Mouse (Mus musculus): ENCODE measurements around the gene Nat14. TPM values are rescaled to one million over a fixed set of nuclear protein-coding genes. Genes with fewer than 3 reads are reported as not detected.

Nat14 gene
- polyA plus RNA-seq, 1 experiment, result 2.8 TPM

GRCm38 (mm10) chr7:4971068-4971467, 49.2 kb downstream of the Nat14 start, which contains the start of gene Sbk3:
Gene Sbk3 (minus strand): TSS chr7:4971168.
- Histone ChIP-seq H3K4me1 (ENCODE audit: control insufficient read depth, insufficient read depth, low read length) (no peaks in the 10 kb centered on the region), H3K27ac (ENCODE audit: control insufficient read depth, insufficient read depth, low read depth, low read length, poor library complexity) (no peak within 1 kb of the TSS), H3K4me3 (replicated peaks; ENCODE audit: control insufficient read depth, low read depth, low read length) (no peak within 1 kb of the TSS)
- TF ChIP-seq CTCF (IDR thresholded peaks at IDR 0.05; ENCODE audit: control insufficient read depth, insufficient read depth, low read length), result no peak
- TF ChIP-seq POLR2A (IDR thresholded peaks at IDR 0.05; ENCODE audit: borderline replicate concordance, control insufficient read depth, low read depth, low read length), result no peak
- 29% methylated on average over 6 of the region's 6 CpGs for WGBS

- TF ChIP-seq CTCF (IDR thresholded peaks at IDR 0.05; ENCODE audit: control insufficient read depth, insufficient read depth, low read length) (no peak), POLR2A (IDR thresholded peaks at IDR 0.05; ENCODE audit: borderline replicate concordance, control insufficient read depth, low read depth, low read length) (no peak)
These were observed 49.9 kb downstream of the Nat14 start for GRCm38 (mm10) chr7:4971710-4972109.

GRCm38 (mm10) chr7:4972321-4973047, 50.7 kb downstream of the Nat14 start:
- H3K4me1 ChIP-seq (ENCODE audit: control insufficient read depth, insufficient read depth, low read length), result no peaks in the 10 kb centered on the region
- no peak overlapping the region for H3K27ac ChIP-seq (ENCODE audit: control insufficient read depth, insufficient read depth, low read depth, low read length, poor library complexity)
- H3K4me3 ChIP-seq (replicated peaks; ENCODE audit: control insufficient read depth, low read depth, low read length), result no peak overlapping the region
- no peak for TF ChIP-seq POLR2A (IDR thresholded peaks at IDR 0.05; ENCODE audit: borderline replicate concordance, control insufficient read depth, low read depth, low read length)
- WGBS, result 45% methylated on average over 18 of the region's 18 CpGs

More at GRCm38 (mm10) chr7:4971710-4972109, 49.9 kb downstream of the Nat14 start:
- H3K4me3 ChIP-seq (replicated peaks; ENCODE audit: control insufficient read depth, low read depth, low read length), result no peak overlapping the region
- WGBS, result 22% methylated on average over 7 of the region's 7 CpGs
- H3K4me1 ChIP-seq (ENCODE audit: control insufficient read depth, insufficient read depth, low read length), result no peaks in the 10 kb centered on the region
- H3K27ac ChIP-seq (ENCODE audit: control insufficient read depth, insufficient read depth, low read depth, low read length, poor library complexity), result no peak overlapping the region

Other genes with a start within 250 kb of the Nat14 start
- gene Hspbp1, start 237.0 kb upstream of the Nat14 start, polyA plus RNA-seq (2011; ENCODE audit: insufficient read depth, insufficient read length, low replicate concordance, missing spikeins), result 11.7 and 19.8 TPM in 2 replicates
- gene Brsk1, start 231.4 kb upstream of the Nat14 start, polyA plus RNA-seq (2011; ENCODE audit: insufficient read depth, insufficient read length, low replicate concordance, missing spikeins), result 3.7 TPM in 1 of 2 replicates, not detected in the other
- gene Tmem150b, start 196.8 kb upstream of the Nat14 start, polyA plus RNA-seq (2011; ENCODE audit: insufficient read depth, insufficient read length, low replicate concordance, missing spikeins), result 5.1 and 7.2 TPM in 2 replicates
- 98.4 and 144 TPM in 2 replicates for gene Kmt5c, start 181.9 kb upstream of the Nat14 start, polyA plus RNA-seq (2011; ENCODE audit: insufficient read depth, insufficient read length, low replicate concordance, missing spikeins)
- 169 and 179 TPM in 2 replicates for gene Cox6b2, start 168.9 kb upstream of the Nat14 start, polyA plus RNA-seq (2011; ENCODE audit: insufficient read depth, insufficient read length, low replicate concordance, missing spikeins)
- not detected in 2 replicates for gene Fam71e2, start 150.7 kb upstream of the Nat14 start, polyA plus RNA-seq (2011; ENCODE audit: insufficient read depth, insufficient read length, low replicate concordance, missing spikeins)
- gene Il11, start 139.2 kb upstream of the Nat14 start, polyA plus RNA-seq (2011; ENCODE audit: insufficient read depth, insufficient read length, low replicate concordance, missing spikeins), result not detected in 2 replicates
- not detected in 2 replicates for gene Tmem190, start 139.1 kb upstream of the Nat14 start, polyA plus RNA-seq (2011; ENCODE audit: insufficient read depth, insufficient read length, low replicate concordance, missing spikeins)
- gene Tmem238, start 132.4 kb upstream of the Nat14 start, polyA plus RNA-seq (2011; ENCODE audit: insufficient read depth, insufficient read length, low replicate concordance, missing spikeins), result 3.9 and 12.0 TPM in 2 replicates
- gene Rpl28, start 129.2 kb upstream of the Nat14 start, polyA plus RNA-seq (2011; ENCODE audit: insufficient read depth, insufficient read length, low replicate concordance, missing spikeins), result 441 and 887 TPM in 2 replicates
- 367 and 488 TPM in 2 replicates for gene Ube2s, start 109.4 kb upstream of the Nat14 start, polyA plus RNA-seq (2011; ENCODE audit: insufficient read depth, insufficient read length, low replicate concordance, missing spikeins)
- gene Shisa7, start 77.3 kb upstream of the Nat14 start, polyA plus RNA-seq (2011; ENCODE audit: insufficient read depth, insufficient read length, low replicate concordance, missing spikeins), result 0.25 and 0.67 TPM in 2 replicates
- gene Isoc2b, start 51.8 kb upstream of the Nat14 start, polyA plus RNA-seq (2011; ENCODE audit: insufficient read depth, insufficient read length, low replicate concordance, missing spikeins), result 3.9 and 12.4 TPM in 2 replicates
- 10.7 and 21.3 TPM in 2 replicates for gene Isoc2a, start 44.9 kb upstream of the Nat14 start, polyA plus RNA-seq (2011; ENCODE audit: insufficient read depth, insufficient read length, low replicate concordance, missing spikeins)
- not detected in 2 replicates for gene Gm36210, start 15.5 kb upstream of the Nat14 start, polyA plus RNA-seq (2011; ENCODE audit: insufficient read depth, insufficient read length, low replicate concordance, missing spikeins)
- 7.6 and 10.6 TPM in 2 replicates for gene Zfp628, start 6.8 kb upstream of the Nat14 start, polyA plus RNA-seq (2011; ENCODE audit: insufficient read depth, insufficient read length, low replicate concordance, missing spikeins)
- gene Ssc5d, start 3.8 kb downstream of the Nat14 start, polyA plus RNA-seq (2011; ENCODE audit: insufficient read depth, insufficient read length, low replicate concordance, missing spikeins), result 0.70 and 1.5 TPM in 2 replicates
- gene Sbk2, start 42.4 kb downstream of the Nat14 start, polyA plus RNA-seq (2011; ENCODE audit: insufficient read depth, insufficient read length, low replicate concordance, missing spikeins), result not detected in 2 replicates
- not detected in 2 replicates for gene Sbk3, start 49.1 kb downstream of the Nat14 start, polyA plus RNA-seq (2011; ENCODE audit: insufficient read depth, insufficient read length, low replicate concordance, missing spikeins)
- gene Zfp579, start 74.1 kb downstream of the Nat14 start, polyA plus RNA-seq (2011; ENCODE audit: insufficient read depth, insufficient read length, low replicate concordance, missing spikeins), result 13.5 and 44.8 TPM in 2 replicates
- gene Zfp524, start 92.4 kb downstream of the Nat14 start, polyA plus RNA-seq (2011; ENCODE audit: insufficient read depth, insufficient read length, low replicate concordance, missing spikeins), result 12.6 and 15.8 TPM in 2 replicates
- 10.9 and 18.9 TPM in 2 replicates for gene Fiz1, start 92.7 kb downstream of the Nat14 start, polyA plus RNA-seq (2011; ENCODE audit: insufficient read depth, insufficient read length, low replicate concordance, missing spikeins)
- gene Gm44973, start 93.5 kb downstream of the Nat14 start, polyA plus RNA-seq (2011; ENCODE audit: insufficient read depth, insufficient read length, low replicate concordance, missing spikeins), result not detected in 2 replicates
- 23.9 and 30.4 TPM in 2 replicates for gene Zfp865, start 98.3 kb downstream of the Nat14 start, polyA plus RNA-seq (2011; ENCODE audit: insufficient read depth, insufficient read length, low replicate concordance, missing spikeins)
- not detected in 2 replicates for gene Ccdc106, start 98.5 kb downstream of the Nat14 start, polyA plus RNA-seq (2011; ENCODE audit: insufficient read depth, insufficient read length, low replicate concordance, missing spikeins)
- gene 4632433K11Rik, start 112.1 kb downstream of the Nat14 start, polyA plus RNA-seq (2011; ENCODE audit: insufficient read depth, insufficient read length, low replicate concordance, missing spikeins), result 1.5 TPM in 1 of 2 replicates, not detected in the other
- gene Zfp784, start 116.4 kb downstream of the Nat14 start, polyA plus RNA-seq (2011; ENCODE audit: insufficient read depth, insufficient read length, low replicate concordance, missing spikeins), result 0.90 and 2.3 TPM in 2 replicates
- gene Zfp580, start 129.5 kb downstream of the Nat14 start, polyA plus RNA-seq (2011; ENCODE audit: insufficient read depth, insufficient read length, low replicate concordance, missing spikeins), result 2.7 and 4.6 TPM in 2 replicates
- gene U2af2, start 140.1 kb downstream of the Nat14 start, polyA plus RNA-seq (2011; ENCODE audit: insufficient read depth, insufficient read length, low replicate concordance, missing spikeins), result 177 and 222 TPM in 2 replicates
- 109 and 135 TPM in 2 replicates for gene Epn1, start 158.2 kb downstream of the Nat14 start, polyA plus RNA-seq (2011; ENCODE audit: insufficient read depth, insufficient read length, low replicate concordance, missing spikeins)
- gene Rfpl4, start 194.9 kb downstream of the Nat14 start, polyA plus RNA-seq (2011; ENCODE audit: insufficient read depth, insufficient read length, low replicate concordance, missing spikeins), result not detected in 2 replicates
- gene Rasl2-9, start 203.9 kb downstream of the Nat14 start, polyA plus RNA-seq (2011; ENCODE audit: insufficient read depth, insufficient read length, low replicate concordance, missing spikeins), result not detected in 2 replicates
- gene Vmn1r55, start 227.6 kb downstream of the Nat14 start, polyA plus RNA-seq (2011; ENCODE audit: insufficient read depth, insufficient read length, low replicate concordance, missing spikeins), result not detected in 2 replicates

Data from bone marrow, adult 2 months (tissue).